Mouse (Mus musculus): ENCODE results near the gene Prcc. TPM values are rescaled to one million over a fixed set of nuclear protein-coding genes. Genes with fewer than 3 reads are reported as not detected.
A peak's percentile ranks its signal among the peaks of the same experiment; 100 is the strongest.

The Prcc gene
- polyA plus RNA-seq, 1 experiment from 2014 or later: 17.6 TPM

DNA sequence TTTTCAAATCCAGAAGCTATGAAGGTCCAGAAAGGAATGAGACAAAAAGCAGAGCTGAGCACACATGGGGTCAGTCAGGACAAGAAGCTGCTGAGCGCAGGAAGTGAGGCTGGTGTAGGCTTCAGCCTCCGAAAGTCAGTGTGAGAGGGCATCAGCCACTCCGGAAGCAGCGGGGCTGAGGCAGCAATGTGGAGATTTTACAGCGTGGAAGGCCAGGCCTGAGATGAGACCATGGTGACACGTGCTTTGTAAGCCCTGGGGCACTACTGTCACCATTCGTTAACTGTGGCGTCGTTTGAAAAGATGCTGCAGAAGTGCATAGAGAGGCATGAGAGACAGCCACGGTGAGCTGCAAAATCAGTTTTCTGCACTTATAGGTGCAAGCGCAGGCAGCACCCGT lies 67.2 kb downstream of the Prcc start:
- DNase-seq (ENCODE audit: low spot score) (no peak), ATAC-seq (ENCODE audit: low FRiP score) (no peak)
- no peak overlapping the region for H3K4me3 ChIP-seq (ENCODE audit: low read depth, low read length)
- no peak overlapping the region for H3K27ac ChIP-seq (ENCODE audit: low read depth, low read length)
- H3K27me3 ChIP-seq (ENCODE audit: control insufficient read depth, insufficient read depth, low read length): peaks cover 9% of the 10 kb centered on the region; the same call in 1 of the 2 replicates
- H3K9me3 ChIP-seq (ENCODE audit: control insufficient read depth, low read length): no peaks in the 10 kb centered on the region
- no peaks in the 10 kb centered on the region for H3K4me1 ChIP-seq (replicated peaks; ENCODE audit: control insufficient read depth, insufficient read depth, low read length)
- H3K9ac ChIP-seq (ENCODE audit: low read depth, low read length): no peak overlapping the region
- 71% methylated on average over 12 of the region's 12 CpGs for WGBS
- no peak overlapping the region for H3K4me2 ChIP-seq (replicated peaks; ENCODE audit: low read depth, low read length)
- no peaks in the 10 kb centered on the region for H3K36me3 ChIP-seq (ENCODE audit: control insufficient read depth, insufficient read depth, low read length)

DNA sequence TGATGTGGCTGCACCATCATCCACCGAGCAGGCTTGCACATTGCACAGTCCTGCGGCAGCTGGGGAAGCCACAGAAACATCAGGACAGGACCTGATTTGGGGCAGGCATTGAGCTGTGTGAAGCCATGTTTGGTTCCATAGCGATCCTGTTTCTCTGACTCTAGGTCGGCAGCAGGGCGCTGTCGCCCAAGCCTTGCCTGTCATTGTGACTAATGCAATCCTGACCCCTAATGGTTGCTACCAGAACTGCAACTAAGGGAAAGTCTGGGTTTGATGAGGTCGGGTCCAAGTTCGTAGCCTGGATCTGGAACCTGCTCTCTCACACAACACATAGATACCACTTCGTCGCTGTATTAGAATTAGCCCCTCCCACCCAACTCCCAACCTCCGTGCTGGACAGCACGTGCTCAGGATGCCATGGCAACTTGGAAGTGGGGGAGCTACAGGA lies 68.7 kb downstream of the Prcc start:
- Histone ChIP-seq H3K4me1 (replicated peaks; ENCODE audit: control insufficient read depth, insufficient read depth, low read length) (no peaks in the 10 kb centered on the region), H3K4me3 (ENCODE audit: low read depth, low read length) (no peak overlapping the region), H3K36me3 (ENCODE audit: control insufficient read depth, insufficient read depth, low read length) (no peaks in the 10 kb centered on the region), H3K27ac (ENCODE audit: low read depth, low read length) (no peak overlapping the region), H3K9me3 (ENCODE audit: control insufficient read depth, low read length) (no peaks in the 10 kb centered on the region), H3K9ac (ENCODE audit: low read depth, low read length) (no peak overlapping the region), H3K4me2 (replicated peaks; ENCODE audit: low read depth, low read length) (no peak overlapping the region), H3K27me3 (ENCODE audit: control insufficient read depth, insufficient read depth, low read length) (peaks cover 9% of the 10 kb centered on the region; the same call in 1 of the 2 replicates)
- 5% methylated on average over 12 of the region's 12 CpGs for WGBS
- peak; percentile 91 for DNase-seq (ENCODE audit: low spot score)
- peak; percentile 53; the same call in 1 of the 2 replicates for ATAC-seq (ENCODE audit: low FRiP score)

DNA sequence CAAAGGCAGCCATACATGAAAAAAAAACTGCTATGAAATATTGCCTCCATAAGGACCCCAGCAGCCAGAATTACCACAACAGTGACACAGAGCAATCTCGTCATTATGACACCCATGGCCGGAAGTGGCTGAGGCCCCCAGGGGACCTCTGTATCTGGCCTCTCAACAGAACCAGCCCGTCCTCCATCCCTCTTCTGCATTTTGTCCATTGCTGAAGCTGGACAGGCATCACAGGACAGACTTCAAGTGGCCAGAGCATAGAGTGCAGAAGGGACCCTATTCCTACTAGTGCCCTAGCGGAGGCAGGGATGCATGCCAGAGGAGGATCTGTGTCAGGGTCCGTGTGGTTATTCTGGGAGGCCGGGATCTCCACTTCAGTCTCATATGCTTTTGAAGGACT lies 69.2 kb downstream of the Prcc start:
- Histone ChIP-seq H3K9ac (ENCODE audit: low read depth, low read length) (no peak overlapping the region), H3K27me3 (ENCODE audit: control insufficient read depth, insufficient read depth, low read length) (peaks cover 13% of the 10 kb centered on the region; the same call in 1 of the 2 replicates), H3K4me2 (replicated peaks; ENCODE audit: low read depth, low read length) (no peak overlapping the region), H3K4me3 (ENCODE audit: low read depth, low read length) (no peak overlapping the region), H3K9me3 (ENCODE audit: control insufficient read depth, low read length) (no peaks in the 10 kb centered on the region), H3K27ac (ENCODE audit: low read depth, low read length) (no peak overlapping the region), H3K36me3 (ENCODE audit: control insufficient read depth, insufficient read depth, low read length) (no peaks in the 10 kb centered on the region), H3K4me1 (replicated peaks; ENCODE audit: control insufficient read depth, insufficient read depth, low read length) (no peaks in the 10 kb centered on the region)
- no peak for ATAC-seq (ENCODE audit: low FRiP score)
- 53% methylated on average over 6 of the region's 6 CpGs for WGBS
- no peak for DNase-seq (ENCODE audit: low spot score)

DNA sequence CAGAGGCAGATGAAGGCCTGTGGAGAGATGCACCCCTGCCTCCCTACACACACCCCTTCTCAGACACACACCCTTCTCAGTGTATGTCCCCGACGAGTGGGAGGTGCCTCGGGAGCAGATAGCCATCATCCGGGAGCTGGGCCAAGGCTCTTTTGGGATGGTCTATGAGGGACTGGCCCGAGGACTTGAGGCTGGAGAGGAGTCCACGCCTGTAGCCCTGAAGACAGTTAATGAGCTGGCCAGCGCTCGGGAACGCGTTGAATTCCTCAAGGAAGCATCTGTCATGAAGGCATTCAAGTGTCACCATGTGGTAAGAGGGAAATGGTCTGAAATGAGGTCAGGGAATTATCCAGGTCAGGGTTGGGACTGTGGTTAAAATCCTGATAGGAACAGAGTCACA lies 72.5 kb downstream of the Prcc start:
- H3K9me3 ChIP-seq (ENCODE audit: control insufficient read depth, low read length): no peaks in the 10 kb centered on the region
- WGBS: 58% methylated on average over 10 of the region's 10 CpGs
- H3K4me1 ChIP-seq (replicated peaks; ENCODE audit: control insufficient read depth, insufficient read depth, low read length): peaks cover 4% of the 10 kb centered on the region; the same call in 1 of the 2 replicates
- H3K9ac ChIP-seq (ENCODE audit: low read depth, low read length): no peak overlapping the region
- no peak overlapping the region for H3K27ac ChIP-seq (ENCODE audit: low read depth, low read length)
- ATAC-seq (ENCODE audit: low FRiP score) (no peak), DNase-seq (ENCODE audit: low spot score) (no peak)
- no peaks in the 10 kb centered on the region for H3K36me3 ChIP-seq (ENCODE audit: control insufficient read depth, insufficient read depth, low read length)
- H3K4me2 ChIP-seq (replicated peaks; ENCODE audit: low read depth, low read length): no peak overlapping the region
- peaks cover 44% of the 10 kb centered on the region for H3K27me3 ChIP-seq (ENCODE audit: control insufficient read depth, insufficient read depth, low read length)
- H3K4me3 ChIP-seq (ENCODE audit: low read depth, low read length): no peak overlapping the region

DNA sequence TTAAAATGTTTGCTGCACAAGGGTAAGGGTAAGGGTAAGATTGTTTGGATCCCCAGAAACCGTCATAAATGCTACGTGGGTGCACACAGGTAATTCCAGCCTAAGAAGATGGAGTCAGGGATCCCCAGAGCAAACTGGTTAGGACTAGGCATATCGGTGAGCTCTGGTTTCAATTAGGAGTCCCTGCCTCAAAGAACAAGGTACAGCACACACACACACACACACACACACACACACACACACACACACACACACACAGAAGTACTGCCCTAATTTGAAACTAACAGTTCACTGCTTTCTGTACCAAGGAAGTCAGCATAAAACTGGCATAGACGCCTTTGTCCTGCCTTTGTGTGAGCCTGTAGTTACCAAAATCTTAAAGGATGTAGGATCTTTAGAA lies 73.0 kb downstream of the Prcc start:
- Histone ChIP-seq H3K27me3 (ENCODE audit: control insufficient read depth, insufficient read depth, low read length) (peaks cover 41% of the 10 kb centered on the region), H3K36me3 (ENCODE audit: control insufficient read depth, insufficient read depth, low read length) (no peaks in the 10 kb centered on the region)
- ATAC-seq (ENCODE audit: low FRiP score): no peak

DNA sequence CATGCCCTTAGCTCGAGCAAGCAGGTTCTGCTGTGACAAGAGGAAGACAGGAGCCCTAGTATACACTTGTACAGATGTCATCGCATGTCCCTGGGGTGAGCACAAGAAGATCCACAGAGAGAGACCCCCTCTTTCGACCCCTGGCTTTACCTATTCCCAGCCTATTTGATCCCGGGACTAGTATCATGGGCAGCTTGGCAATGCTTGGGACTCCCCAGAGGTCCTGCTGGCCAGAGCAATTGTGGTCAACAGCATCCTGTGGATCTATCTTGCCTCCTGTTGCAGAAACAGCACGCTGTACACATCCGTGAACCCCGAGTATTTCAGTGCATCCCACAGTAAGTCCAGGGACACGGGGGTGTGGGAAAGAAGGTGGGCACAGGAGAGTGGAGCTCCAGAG lies 74.1 kb downstream of the Prcc start:
- Histone ChIP-seq H3K27ac (ENCODE audit: low read depth, low read length) (no peak overlapping the region), H3K4me1 (replicated peaks; ENCODE audit: control insufficient read depth, insufficient read depth, low read length) (peaks cover 4% of the 10 kb centered on the region; the same call in 1 of the 2 replicates), H3K36me3 (ENCODE audit: control insufficient read depth, insufficient read depth, low read length) (no peaks in the 10 kb centered on the region), H3K27me3 (ENCODE audit: control insufficient read depth, insufficient read depth, low read length) (peaks cover 40% of the 10 kb centered on the region), H3K4me2 (replicated peaks; ENCODE audit: low read depth, low read length) (no peak overlapping the region), H3K9ac (ENCODE audit: low read depth, low read length) (no peak overlapping the region), H3K9me3 (ENCODE audit: control insufficient read depth, low read length) (no peaks in the 10 kb centered on the region), H3K4me3 (ENCODE audit: low read depth, low read length) (no peak overlapping the region)
- DNase-seq (ENCODE audit: low spot score): no peak
- 88% methylated on average over 8 of the region's 8 CpGs for whole genome bisulfite sequencing
- ATAC-seq (ENCODE audit: low FRiP score): no peak

More for the DNA sequence above, 73.0 kb downstream of the Prcc start:
- H3K9ac ChIP-seq (ENCODE audit: low read depth, low read length): no peak overlapping the region
- H3K4me3 ChIP-seq (ENCODE audit: low read depth, low read length): no peak overlapping the region
- no peak overlapping the region for H3K27ac ChIP-seq (ENCODE audit: low read depth, low read length)
- H3K9me3 ChIP-seq (ENCODE audit: control insufficient read depth, low read length): no peaks in the 10 kb centered on the region
- peaks cover 4% of the 10 kb centered on the region; the same call in 1 of the 2 replicates for H3K4me1 ChIP-seq (replicated peaks; ENCODE audit: control insufficient read depth, insufficient read depth, low read length)
- no peak overlapping the region for H3K4me2 ChIP-seq (replicated peaks; ENCODE audit: low read depth, low read length)
- no peak for DNase-seq (ENCODE audit: low spot score)
- WGBS: 70% methylated on average over 4 of the region's 4 CpGs

DNA sequence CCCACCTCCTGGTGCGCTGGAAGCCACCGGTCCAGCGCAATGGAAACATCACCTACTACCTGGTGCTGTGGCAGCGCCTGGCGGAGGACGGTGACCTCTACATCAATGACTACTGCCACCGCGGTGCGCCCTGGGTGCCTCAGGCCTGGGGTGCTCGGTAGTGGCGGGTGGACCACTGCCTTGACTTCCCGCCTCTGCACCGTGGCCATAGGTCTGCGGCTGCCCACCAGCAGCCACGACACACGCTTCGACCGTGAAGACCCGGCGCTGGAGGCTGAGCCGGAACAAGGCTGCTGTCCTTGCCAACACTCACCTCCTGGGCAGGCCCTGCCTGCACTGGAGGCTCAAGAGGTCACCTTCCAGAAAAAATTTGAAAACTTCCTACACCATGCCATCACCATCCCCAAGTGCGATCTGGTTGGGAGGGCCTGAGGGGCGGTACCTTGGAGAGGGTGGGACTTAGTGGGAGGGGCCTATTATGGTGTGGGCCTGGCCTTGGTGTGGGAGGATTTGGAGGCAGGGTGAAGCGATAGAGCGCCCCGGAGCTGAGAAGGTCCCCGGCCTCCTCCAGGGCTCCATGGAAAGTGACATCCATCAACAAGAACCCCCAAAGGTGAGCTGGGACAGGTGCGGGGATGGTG lies 76.0 kb downstream of the Prcc start:
- ATAC-seq (ENCODE audit: low FRiP score): peak; percentile 54; the same call in 1 of the 2 replicates

More for the DNA sequence above, 76.0 kb downstream of the Prcc start:
- Histone ChIP-seq H3K4me1 (replicated peaks; ENCODE audit: control insufficient read depth, insufficient read depth, low read length) (peaks cover 4% of the 10 kb centered on the region; the same call in 1 of the 2 replicates), H3K9ac (ENCODE audit: low read depth, low read length) (no peak overlapping the region), H3K4me3 (ENCODE audit: low read depth, low read length) (peak overlapping the region; percentile 8; the same call in 1 of the 2 replicates), H3K27me3 (ENCODE audit: control insufficient read depth, insufficient read depth, low read length) (peaks cover 50% of the 10 kb centered on the region), H3K36me3 (ENCODE audit: control insufficient read depth, insufficient read depth, low read length) (no peaks in the 10 kb centered on the region), H3K9me3 (ENCODE audit: control insufficient read depth, low read length) (no peaks in the 10 kb centered on the region), H3K4me2 (replicated peaks; ENCODE audit: low read depth, low read length) (peak overlapping the region; percentile 14; the same call in 1 of the 2 replicates), H3K27ac (ENCODE audit: low read depth, low read length) (no peak overlapping the region)
- no peak for DNase-seq (ENCODE audit: low spot score)
- WGBS: 8% methylated on average over 28 of the region's 28 CpGs

Data from hindbrain, embryonic 11.5 days (tissue).